Mouse (Mus musculus): ENCODE data around the gene Qrich1. TPM values are rescaled to one million over a fixed set of nuclear protein-coding genes. Genes with fewer than 3 reads are reported as not detected.

Gene Qrich1
- polyA plus RNA-seq, 1 experiment, result 145 TPM

- no peak overlapping the region for H3K27ac ChIP-seq (ENCODE audit: insufficient read depth, low read length)
- H3K9me3 ChIP-seq (replicated peaks; ENCODE audit: control insufficient read depth, insufficient read depth, low read length, poor library complexity, severe bottlenecking), result no peaks in the 10 kb centered on the region
- TF ChIP-seq CTCF (IDR thresholded peaks at IDR 0.05; ENCODE audit: low read depth, low read length), result no peak
- TF ChIP-seq EP300 (IDR thresholded peaks at IDR 0.05; ENCODE audit: insufficient read depth, low read depth, low read length), result no peak
- no peak for TF ChIP-seq POLR2A (IDR thresholded peaks at IDR 0.05; ENCODE audit: insufficient read depth, low read length)
- no peak overlapping the region for H3K9ac ChIP-seq (ENCODE audit: low read depth, poor library complexity, severe bottlenecking)
- H3K27me3 ChIP-seq (ENCODE audit: control insufficient read depth, insufficient read depth, low read length, poor library complexity, severe bottlenecking), result no peaks in the 10 kb centered on the region
- H3K36me3 ChIP-seq (ENCODE audit: control insufficient read depth, insufficient read depth, low read length, poor library complexity, severe bottlenecking), result peaks cover 80% of the 10 kb centered on the region
- no peak overlapping the region for H3K4me3 ChIP-seq (ENCODE audit: low read depth, low read length)
- H3K4me1 ChIP-seq (ENCODE audit: control insufficient read depth, insufficient read depth, low read length), result no peaks in the 10 kb centered on the region
These were observed 14.3 kb downstream of the Qrich1 start for GRCm38 (mm10) chr9:108530954-108531353.

- H3K9ac ChIP-seq (ENCODE audit: low read depth, poor library complexity, severe bottlenecking), result no peak overlapping the region
- no peaks in the 10 kb centered on the region for H3K27me3 ChIP-seq (ENCODE audit: control insufficient read depth, insufficient read depth, low read length, poor library complexity, severe bottlenecking)
- no peak for TF ChIP-seq CTCF (IDR thresholded peaks at IDR 0.05; ENCODE audit: low read depth, low read length)
- no peak overlapping the region for H3K4me3 ChIP-seq (ENCODE audit: low read depth, low read length)
- no peaks in the 10 kb centered on the region for H3K9me3 ChIP-seq (replicated peaks; ENCODE audit: control insufficient read depth, insufficient read depth, low read length, poor library complexity, severe bottlenecking)
- no peak overlapping the region for H3K27ac ChIP-seq (ENCODE audit: insufficient read depth, low read length)
- peaks cover 85% of the 10 kb centered on the region for H3K36me3 ChIP-seq (ENCODE audit: control insufficient read depth, insufficient read depth, low read length, poor library complexity, severe bottlenecking)
- no peaks in the 10 kb centered on the region for H3K4me1 ChIP-seq (ENCODE audit: control insufficient read depth, insufficient read depth, low read length)
These were observed 14.9 kb downstream of the Qrich1 start for GRCm38 (mm10) chr9:108531496-108531895.

GRCm38 (mm10) chr9:108540846-108541245, 24.2 kb downstream of the Qrich1 start:
- H3K36me3 ChIP-seq (ENCODE audit: control insufficient read depth, insufficient read depth, low read length, poor library complexity, severe bottlenecking), result peaks cover 86% of the 10 kb centered on the region
- no peak overlapping the region for H3K9ac ChIP-seq (ENCODE audit: low read depth, poor library complexity, severe bottlenecking)
- H3K27me3 ChIP-seq (ENCODE audit: control insufficient read depth, insufficient read depth, low read length, poor library complexity, severe bottlenecking), result no peaks in the 10 kb centered on the region
- no peak overlapping the region for H3K4me3 ChIP-seq (ENCODE audit: low read depth, low read length)
- TF ChIP-seq EP300 (IDR thresholded peaks at IDR 0.05; ENCODE audit: insufficient read depth, low read depth, low read length), result no peak
- TF ChIP-seq POLR2A (IDR thresholded peaks at IDR 0.05; ENCODE audit: insufficient read depth, low read length), result no peak
- TF ChIP-seq CTCF (IDR thresholded peaks at IDR 0.05; ENCODE audit: low read depth, low read length), result no peak
- H3K4me1 ChIP-seq (ENCODE audit: control insufficient read depth, insufficient read depth, low read length), result no peaks in the 10 kb centered on the region
- H3K27ac ChIP-seq (ENCODE audit: insufficient read depth, low read length), result no peak overlapping the region
- no peaks in the 10 kb centered on the region for H3K9me3 ChIP-seq (replicated peaks; ENCODE audit: control insufficient read depth, insufficient read depth, low read length, poor library complexity, severe bottlenecking)

- TF ChIP-seq POLR2A (IDR thresholded peaks at IDR 0.05; ENCODE audit: insufficient read depth, low read length), result no peak
- TF ChIP-seq CTCF (IDR thresholded peaks at IDR 0.05; ENCODE audit: low read depth, low read length), result no peak
- no peak for TF ChIP-seq EP300 (IDR thresholded peaks at IDR 0.05; ENCODE audit: insufficient read depth, low read depth, low read length)
- no peaks in the 10 kb centered on the region for H3K27me3 ChIP-seq (ENCODE audit: control insufficient read depth, insufficient read depth, low read length, poor library complexity, severe bottlenecking)
- H3K4me3 ChIP-seq (ENCODE audit: low read depth, low read length), result no peak overlapping the region
- H3K4me1 ChIP-seq (ENCODE audit: control insufficient read depth, insufficient read depth, low read length), result no peaks in the 10 kb centered on the region
- H3K9ac ChIP-seq (ENCODE audit: low read depth, poor library complexity, severe bottlenecking), result no peak overlapping the region
- H3K9me3 ChIP-seq (replicated peaks; ENCODE audit: control insufficient read depth, insufficient read depth, low read length, poor library complexity, severe bottlenecking), result no peaks in the 10 kb centered on the region
- H3K27ac ChIP-seq (ENCODE audit: insufficient read depth, low read length), result no peak overlapping the region
- H3K36me3 ChIP-seq (ENCODE audit: control insufficient read depth, insufficient read depth, low read length, poor library complexity, severe bottlenecking), result peaks cover 89% of the 10 kb centered on the region
These were observed 29.4 kb downstream of the Qrich1 start for GRCm38 (mm10) chr9:108545986-108546385.

- H3K9me3 ChIP-seq (replicated peaks; ENCODE audit: control insufficient read depth, insufficient read depth, low read length, poor library complexity, severe bottlenecking), result no peaks in the 10 kb centered on the region
- H3K36me3 ChIP-seq (ENCODE audit: control insufficient read depth, insufficient read depth, low read length, poor library complexity, severe bottlenecking), result peaks cover 88% of the 10 kb centered on the region
These were observed 30.3 kb downstream of the Qrich1 start for GRCm38 (mm10) chr9:108546875-108547274.

GRCm38 (mm10) chr9:108559169-108559568, 42.6 kb downstream of the Qrich1 start:
- H3K27me3 ChIP-seq (ENCODE audit: control insufficient read depth, insufficient read depth, low read length, poor library complexity, severe bottlenecking), result no peaks in the 10 kb centered on the region
- TF ChIP-seq CTCF (IDR thresholded peaks at IDR 0.05; ENCODE audit: low read depth, low read length) (no peak), EP300 (IDR thresholded peaks at IDR 0.05; ENCODE audit: insufficient read depth, low read depth, low read length) (no peak), POLR2A (IDR thresholded peaks at IDR 0.05; ENCODE audit: insufficient read depth, low read length) (no peak)
- no peak overlapping the region for H3K9ac ChIP-seq (ENCODE audit: low read depth, poor library complexity, severe bottlenecking)
- H3K36me3 ChIP-seq (ENCODE audit: control insufficient read depth, insufficient read depth, low read length, poor library complexity, severe bottlenecking), result peaks cover 68% of the 10 kb centered on the region
- H3K27ac ChIP-seq (ENCODE audit: insufficient read depth, low read length), result no peak overlapping the region
- no peak overlapping the region for H3K4me3 ChIP-seq (ENCODE audit: low read depth, low read length)
- no peaks in the 10 kb centered on the region for H3K4me1 ChIP-seq (ENCODE audit: control insufficient read depth, insufficient read depth, low read length)
- no peaks in the 10 kb centered on the region for H3K9me3 ChIP-seq (replicated peaks; ENCODE audit: control insufficient read depth, insufficient read depth, low read length, poor library complexity, severe bottlenecking)

More at GRCm38 (mm10) chr9:108546875-108547274, 30.3 kb downstream of the Qrich1 start:
- Histone ChIP-seq H3K27me3 (ENCODE audit: control insufficient read depth, insufficient read depth, low read length, poor library complexity, severe bottlenecking) (no peaks in the 10 kb centered on the region), H3K9ac (ENCODE audit: low read depth, poor library complexity, severe bottlenecking) (no peak overlapping the region), H3K4me1 (ENCODE audit: control insufficient read depth, insufficient read depth, low read length) (no peaks in the 10 kb centered on the region), H3K27ac (ENCODE audit: insufficient read depth, low read length) (no peak overlapping the region), H3K4me3 (ENCODE audit: low read depth, low read length) (no peak overlapping the region)
- no peak for TF ChIP-seq POLR2A (IDR thresholded peaks at IDR 0.05; ENCODE audit: insufficient read depth, low read length)
